Mouse (Mus musculus) urinary bladder, postnatal 25 days (tissue): ENCODE data around the gene Olfr938.

ENCODE experiments used
- DNase-seq: peaks from one replicate; pipeline ENCODE4 v3.0.0; 2022; ENCODE audit warnings: low spot score

The Olfr938 gene

GRCm38 (mm10) chr9:39078787-39079186, at the start of gene Olfr938:
Olfr938 (minus strand) TSS chr9:39078887.
- DNase-seq, result no peak

GRCm38 (mm10) chr9:39127831-39128230, 49.1 kb upstream of the Olfr938 start, which contains the start of gene Olfr27:
Olfr27 (plus strand) TSS chr9:39128131.
- no peak for DNase-seq

GRCm38 (mm10) chr9:39127326-39127725, 48.6 kb upstream of the Olfr938 start:
- no peak for DNase-seq

DNA sequence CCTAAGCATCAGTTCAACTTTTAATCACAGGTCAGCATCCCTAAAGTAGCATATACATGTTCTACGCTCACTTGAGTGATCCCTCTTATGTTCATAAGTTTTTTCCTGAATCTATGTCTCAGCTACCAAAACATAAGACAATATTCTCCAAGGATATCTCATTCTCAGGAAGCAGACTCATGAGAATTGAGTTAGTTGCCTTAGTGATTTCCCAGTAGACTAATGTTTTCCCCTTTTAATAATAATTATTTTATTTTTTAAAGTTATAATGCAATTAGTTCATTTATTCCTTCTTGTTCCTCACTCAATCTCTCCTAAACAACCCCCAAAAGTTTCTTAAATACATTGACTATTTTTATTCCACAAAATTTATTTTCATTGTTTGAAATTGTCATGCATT, 13.8 kb downstream of the Olfr938 start, which contains the start of gene Olfr937:
Olfr937 (minus strand) TSS at position 101 of the 400 bp plus-strand sequence.
- DNase-seq, result no peak
